20 mouse cellular contexts compared by ENCODE assay signal in genomic region chr1:174918236-174918870, GRCm38 (mm10). TPM values are rescaled to one million over a fixed set of nuclear protein-coding genes. Genes with fewer than 3 reads are reported as not detected.
DNase-seq lines count a peak whose midpoint lies in the region; ATAC-seq and TF ChIP-seq lines count a peak whose summit lies in the region.
"Had no signal": no experiment of that assay in that cellular context is flagged by ENCODE, and none has a peak within 500 bp of the region (broad histone marks: within the 10 kb centered on the region; RNA-seq: fewer than 3 reads in every experiment).

No protein-coding gene starts in this region.

- no peak for ATAC-seq in intestine, postnatal 0 days
- ATAC-seq in intestine, embryonic 15.5 days: no peak
- no peak for ATAC-seq in liver, postnatal 0 days
- no peak for ATAC-seq in stomach, postnatal 0 days (ENCODE audit: low FRiP score, low TSS enrichment)
- ATAC-seq in CD4-positive, CD25-positive, alpha-beta regulatory T cell, adult 4 months: no peak
- ATAC-seq: liver, embryonic 12.5 days; midbrain, embryonic 13.5 days had no signal

- no peaks in the 10 kb centered on the region for H3K4me1 ChIP-seq in intestine, postnatal 0 days (replicated peaks; ENCODE audit: control insufficient read depth, insufficient read depth, low read length)
- H3K4me1 ChIP-seq in intestine, embryonic 15.5 days (replicated peaks): no peaks in the 10 kb centered on the region
- H3K4me1 ChIP-seq in liver, postnatal 0 days (ENCODE audit: insufficient read depth): no peaks in the 10 kb centered on the region
- H3K4me1 ChIP-seq in stomach, postnatal 0 days (replicated peaks; ENCODE audit: control insufficient read depth, insufficient read depth): no peaks in the 10 kb centered on the region
- H3K4me1 ChIP-seq: liver, embryonic 12.5 days had no signal

- no peak overlapping the region for H3K27ac ChIP-seq in intestine, postnatal 0 days (ENCODE audit: low read depth, low read length)
- no peak overlapping the region for H3K27ac ChIP-seq in intestine, embryonic 15.5 days
- H3K27ac ChIP-seq in liver, postnatal 0 days (ENCODE audit: low read depth): no peak overlapping the region
- no peak overlapping the region for H3K27ac ChIP-seq in stomach, postnatal 0 days (replicated peaks)
- H3K27ac ChIP-seq: embryonic facial prominence, embryonic 15.5 days; hindbrain, embryonic 10.5 days; liver, embryonic 12.5 days; midbrain, embryonic 13.5 days; neural tube, embryonic 13.5 days had no signal

- no peak for TF ChIP-seq EP300 in liver, postnatal 0 days (IDR thresholded peaks at IDR 0.05; ENCODE audit: low read depth)
- no peak for TF ChIP-seq EP300 in stomach, postnatal 0 days (optimal IDR thresholded peaks at IDR 0.05)

- TF ChIP-seq CTCF in intestine, postnatal 0 days (IDR thresholded peaks at IDR 0.05; ENCODE audit: low read depth): 0 out of 2 replicates have a peak, but pooled peaks have one; percentile 5
- peak; percentile 42 for TF ChIP-seq CTCF in liver, postnatal 0 days (IDR thresholded peaks at IDR 0.05; ENCODE audit: low read depth)
- TF ChIP-seq CTCF in stomach, postnatal 0 days (IDR thresholded peaks at IDR 0.05; ENCODE audit: low read depth): peak; percentile 50

- H3K27me3 ChIP-seq in intestine, postnatal 0 days (replicated peaks; ENCODE audit: control insufficient read depth, insufficient read depth, low read length): no peaks in the 10 kb centered on the region
- no peaks in the 10 kb centered on the region for H3K27me3 ChIP-seq in intestine, embryonic 15.5 days (replicated peaks)
- H3K27me3 ChIP-seq in liver, postnatal 0 days (ENCODE audit: insufficient read depth, low read length): no peaks in the 10 kb centered on the region
- H3K27me3 ChIP-seq in stomach, postnatal 0 days (ENCODE audit: control insufficient read depth, insufficient read depth, low read length): no peaks in the 10 kb centered on the region
- H3K27me3 ChIP-seq: embryonic facial prominence, embryonic 15.5 days; midbrain, embryonic 13.5 days had no signal

- H3K9me3 ChIP-seq in intestine, postnatal 0 days (ENCODE audit: control insufficient read depth): no peaks in the 10 kb centered on the region
- H3K9me3 ChIP-seq in intestine, embryonic 15.5 days: no peaks in the 10 kb centered on the region
- no peaks in the 10 kb centered on the region for H3K9me3 ChIP-seq in liver, postnatal 0 days (ENCODE audit: low read length)
- no peaks in the 10 kb centered on the region for H3K9me3 ChIP-seq in stomach, postnatal 0 days (ENCODE audit: control insufficient read depth, low read length)
- H3K9me3 ChIP-seq: embryonic facial prominence, embryonic 15.5 days; hindbrain, embryonic 10.5 days; liver, embryonic 12.5 days; midbrain, embryonic 13.5 days; neural tube, embryonic 13.5 days had no signal

- no peak overlapping the region for H3K9ac ChIP-seq in intestine, postnatal 0 days (ENCODE audit: low read depth, low read length)
- H3K9ac ChIP-seq in intestine, embryonic 15.5 days: no peak overlapping the region
- no peak overlapping the region for H3K9ac ChIP-seq in liver, postnatal 0 days (replicated peaks)
- no peak overlapping the region for H3K9ac ChIP-seq in stomach, postnatal 0 days (ENCODE audit: low read length)
- H3K9ac ChIP-seq: embryonic facial prominence, embryonic 15.5 days; liver, embryonic 12.5 days; lung, embryonic 14.5 days; midbrain, embryonic 13.5 days; neural tube, embryonic 13.5 days had no signal

- no peak overlapping the region for H3K4me3 ChIP-seq in intestine, postnatal 0 days (ENCODE audit: low read depth, low read length)
- no peak overlapping the region for H3K4me3 ChIP-seq in intestine, embryonic 15.5 days (replicated peaks)
- H3K4me3 ChIP-seq in liver, postnatal 0 days (ENCODE audit: low read depth, low read length): no peak overlapping the region
- H3K4me3 ChIP-seq in stomach, postnatal 0 days (ENCODE audit: low read depth, low read length): no peak overlapping the region
- H3K4me3 ChIP-seq: embryonic facial prominence, embryonic 15.5 days; hindbrain, embryonic 10.5 days; liver, embryonic 12.5 days; midbrain, embryonic 13.5 days; neural tube, embryonic 13.5 days had no signal

- H3K4me2 ChIP-seq in intestine, postnatal 0 days (replicated peaks; ENCODE audit: low read depth): no peak overlapping the region
- no peak overlapping the region for H3K4me2 ChIP-seq in intestine, embryonic 15.5 days (replicated peaks)
- no peak overlapping the region for H3K4me2 ChIP-seq in liver, postnatal 0 days (ENCODE audit: low read depth, low read length)
- H3K4me2 ChIP-seq in stomach, postnatal 0 days (replicated peaks; ENCODE audit: low read depth): no peak overlapping the region
- H3K4me2 ChIP-seq: embryonic facial prominence, embryonic 15.5 days; liver, embryonic 12.5 days; lung, embryonic 14.5 days; midbrain, embryonic 13.5 days; neural tube, embryonic 13.5 days had no signal

- no peaks in the 10 kb centered on the region for H3K36me3 ChIP-seq in intestine, postnatal 0 days (ENCODE audit: control insufficient read depth, insufficient read depth)
- H3K36me3 ChIP-seq in intestine, embryonic 15.5 days: no peaks in the 10 kb centered on the region
- H3K36me3 ChIP-seq in liver, postnatal 0 days (replicated peaks; ENCODE audit: insufficient read depth, low read length): no peaks in the 10 kb centered on the region
- H3K36me3 ChIP-seq in stomach, postnatal 0 days (ENCODE audit: control insufficient read depth, insufficient read depth, low read length): no peaks in the 10 kb centered on the region
- H3K36me3 ChIP-seq: embryonic facial prominence, embryonic 15.5 days; hindbrain, embryonic 10.5 days; liver, embryonic 12.5 days; midbrain, embryonic 13.5 days; neural tube, embryonic 13.5 days had no signal

- no peak for DNase-seq in liver, postnatal 0 days
- DNase-seq in liver: no peak
- peak; percentile 75 for DNase-seq in NIH3T3 (ENCODE audit: low read depth)
- DNase-seq in stomach, postnatal 0 days (ENCODE audit: low spot score): no peak
- DNase-seq: adrenal gland, postnatal 25 days; cerebellum, adult 11-12 months; cerebellum, postnatal 25 days; gastrocnemius, postnatal 36 days; left cerebral cortex, postnatal 4 days; lung, embryonic 14.5 days; right cerebral cortex, adult 18-20 months; thymus, adult 18-20 months had no signal

- 73% methylated on average over 5 of the region's 5 CpGs for WGBS in intestine, postnatal 0 days
- 73% methylated on average over 5 of the region's 5 CpGs for WGBS in intestine, embryonic 15.5 days
- WGBS in liver, postnatal 0 days (ENCODE audit: insufficient replicate concordance): 72% methylated on average over 5 of the region's 5 CpGs
- WGBS in stomach, postnatal 0 days: 76% methylated on average over 5 of the region's 5 CpGs

RNA-seq across cellular contexts. Expression of gene Grem2, which starts 3.3 kb away (rescaled TPM):
- 2.1 and 2.3 TPM in 2 replicates for polyA plus RNA-seq in intestine, postnatal 0 days (2015; fragmentation: Nextera tagmentation; extraction: Ambion mirVana)
- polyA plus RNA-seq in intestine, embryonic 15.5 days (2015; fragmentation: Nextera tagmentation; extraction: Ambion mirVana): 2.3 and 2.8 TPM in 2 replicates
- polyA plus RNA-seq in liver, postnatal 0 days (2015; fragmentation: Nextera tagmentation; extraction: Ambion mirVana): 0.81 and 1.2 TPM in 2 replicates
- 5.4 TPM in 2 replicates for polyA plus RNA-seq in stomach, postnatal 0 days (2015; fragmentation: Nextera tagmentation; extraction: Ambion mirVana)
- not detected for polyA plus RNA-seq in CD4-positive, CD25-positive, alpha-beta regulatory T cell, adult 4 months (2017; shearing (Covaris generic))
